23 mouse cellular contexts compared by ENCODE assay signal in genomic region chr4:100708247-100708646, GRCm38 (mm10).
A peak's percentile ranks its signal among the peaks of the same experiment; 100 is the strongest.
DNase-seq lines count a peak whose midpoint lies in the region; ATAC-seq and TF ChIP-seq lines count a peak whose summit lies in the region.
"Had no signal": no experiment of that assay in that cellular context is flagged by ENCODE, and none has a peak within 500 bp of the region (broad histone marks: within the 10 kb centered on the region; RNA-seq: fewer than 3 reads in every experiment).

No protein-coding gene starts in this region.

- 90% methylated on average over 5 of the region's 5 CpGs for WGBS in kidney, postnatal 0 days
- 96% methylated on average over 5 of the region's 5 CpGs for WGBS in midbrain, postnatal 0 days
- WGBS in midbrain, embryonic 11.5 days: 90% methylated on average over 5 of the region's 5 CpGs

- no peak overlapping the region for H3K27ac ChIP-seq in kidney, postnatal 0 days
- no peak overlapping the region for H3K27ac ChIP-seq in midbrain, postnatal 0 days (ENCODE audit: low read depth, low read length)
- H3K27ac ChIP-seq in midbrain, embryonic 11.5 days (ENCODE audit: low read depth, low read length): no peak overlapping the region
- H3K27ac ChIP-seq: forebrain, embryonic 12.5 days; hindbrain, embryonic 10.5 days; liver, embryonic 14.5 days; macrophage; stomach, embryonic 15.5 days had no signal

- no peaks in the 10 kb centered on the region for H3K4me1 ChIP-seq in kidney, postnatal 0 days (replicated peaks; ENCODE audit: insufficient read depth, low read length)
- H3K4me1 ChIP-seq in midbrain, postnatal 0 days (ENCODE audit: insufficient read depth, low read length): no peaks in the 10 kb centered on the region
- peaks cover 6% of the 10 kb centered on the region; the same call in 1 of the 2 replicates for H3K4me1 ChIP-seq in midbrain, embryonic 11.5 days (ENCODE audit: control insufficient read depth, insufficient read depth, low read length)
- H3K4me1 ChIP-seq: stomach, embryonic 15.5 days had no signal

- no peak overlapping the region for H3K4me2 ChIP-seq in kidney, postnatal 0 days (ENCODE audit: low read length)
- H3K4me2 ChIP-seq in midbrain, postnatal 0 days (ENCODE audit: low read depth, low read length, poor library complexity, severe bottlenecking): no peak overlapping the region
- no peak overlapping the region for H3K4me2 ChIP-seq in midbrain, embryonic 11.5 days
- H3K4me2 ChIP-seq: forebrain, embryonic 12.5 days; stomach, embryonic 15.5 days had no signal

- TF ChIP-seq CTCF in kidney, postnatal 0 days (IDR thresholded peaks at IDR 0.05; ENCODE audit: low read depth): peak; percentile 47
- TF ChIP-seq CTCF in midbrain, postnatal 0 days (IDR thresholded peaks at IDR 0.05): peak; percentile 71

- DNase-seq in frontal cortex, postnatal 36 days (ENCODE audit: low spot score in 2 of 2): no peak
- no peak for DNase-seq in kidney, postnatal 0 days (ENCODE audit: low spot score)
- DNase-seq in kidney, postnatal 14 days: no peak
- no peak for DNase-seq in midbrain, postnatal 0 days (ENCODE audit: low spot score)
- no peak for DNase-seq in midbrain, embryonic 11.5 days (ENCODE audit: low spot score, missing footprints)
- DNase-seq in left cerebral cortex, adult 8-10 months (ENCODE audit: low spot score in 2 of 2): no peak
- DNase-seq: adrenal gland, postnatal 10 days; B cell, adult 2 months; cerebellum, adult 8-10 months; cerebellum, postnatal 36 days; gastrocnemius, postnatal 36 days; kidney, adult 18-20 months; thymus, adult 18-20 months; thymus, postnatal 36 days had no signal

- no peaks in the 10 kb centered on the region for H3K27me3 ChIP-seq in kidney, postnatal 0 days (ENCODE audit: insufficient read depth, low read length)
- no peaks in the 10 kb centered on the region for H3K27me3 ChIP-seq in midbrain, postnatal 0 days (ENCODE audit: insufficient read depth, low read length)
- H3K27me3 ChIP-seq in midbrain, embryonic 11.5 days (ENCODE audit: control insufficient read depth, insufficient read depth, low read length): no peaks in the 10 kb centered on the region
- H3K27me3 ChIP-seq: CH12.LX; forebrain, embryonic 12.5 days; stomach, embryonic 15.5 days had no signal

- ATAC-seq in frontal cortex, adult (ENCODE audit: low TSS enrichment): peak; percentile 62; the same call in 1 of the 2 replicates
- no peak for ATAC-seq in kidney, postnatal 0 days (replicated peaks; ENCODE audit: low FRiP score, low read depth)
- no peak for ATAC-seq in midbrain, postnatal 0 days (ENCODE audit: low FRiP score)
- ATAC-seq in midbrain, embryonic 11.5 days (ENCODE audit: low FRiP score): no peak
- ATAC-seq: activated CD4-positive, CD25-positive, alpha-beta regulatory T cell, adult 4 months had no signal

- no peak overlapping the region for H3K4me3 ChIP-seq in kidney, postnatal 0 days (replicated peaks; ENCODE audit: low read depth, low read length)
- H3K4me3 ChIP-seq in midbrain, postnatal 0 days (ENCODE audit: low read depth, low read length): no peak overlapping the region
- H3K4me3 ChIP-seq in midbrain, embryonic 11.5 days (ENCODE audit: low read depth, low read length): no peak overlapping the region
- H3K4me3 ChIP-seq: forebrain, embryonic 12.5 days; hindbrain, embryonic 10.5 days; stomach, embryonic 15.5 days had no signal

- no peaks in the 10 kb centered on the region for H3K36me3 ChIP-seq in kidney, postnatal 0 days (ENCODE audit: insufficient read depth, low read length)
- no peaks in the 10 kb centered on the region for H3K36me3 ChIP-seq in midbrain, postnatal 0 days (ENCODE audit: insufficient read depth, low read length)
- no peaks in the 10 kb centered on the region for H3K36me3 ChIP-seq in midbrain, embryonic 11.5 days (ENCODE audit: control insufficient read depth, insufficient read depth, low read length)
- H3K36me3 ChIP-seq: forebrain, embryonic 12.5 days; G1E; hindbrain, embryonic 10.5 days; stomach, embryonic 15.5 days had no signal

- no peak overlapping the region for H3K9ac ChIP-seq in kidney, postnatal 0 days (ENCODE audit: low read depth, low read length)
- no peak overlapping the region for H3K9ac ChIP-seq in midbrain, postnatal 0 days (replicated peaks; ENCODE audit: low read length, poor library complexity, severe bottlenecking)
- no peak overlapping the region for H3K9ac ChIP-seq in midbrain, embryonic 11.5 days (ENCODE audit: low read length)
- H3K9ac ChIP-seq: forebrain, embryonic 12.5 days; liver, embryonic 14.5 days; stomach, embryonic 15.5 days had no signal

- H3K9me3 ChIP-seq in kidney, postnatal 0 days (replicated peaks; ENCODE audit: low read length): no peaks in the 10 kb centered on the region
- no peaks in the 10 kb centered on the region for H3K9me3 ChIP-seq in midbrain, postnatal 0 days (ENCODE audit: low read length)
- no peaks in the 10 kb centered on the region for H3K9me3 ChIP-seq in midbrain, embryonic 11.5 days (ENCODE audit: control insufficient read depth, low read length)
- H3K9me3 ChIP-seq: forebrain, embryonic 12.5 days; G1E; hindbrain, embryonic 10.5 days; stomach, embryonic 15.5 days had no signal
